Mouse (Mus musculus) T-helper 17 cell (primary cell): ENCODE data around the gene Ptprb.

Source experiments
- in situ Hi-C, 2 experiments: fragments of 300-600 bp; cut with MboI, MseI; formaldehyde crosslinking; loops; 1 replicate in 1 of 2; 2 replicates in 1 of 2; pipeline ENCODE4 v1.15.1; 2025; ENCODE audit warnings: high pct_unique_total_duplicates in 2 of 2

Ptprb gene

DNA sequence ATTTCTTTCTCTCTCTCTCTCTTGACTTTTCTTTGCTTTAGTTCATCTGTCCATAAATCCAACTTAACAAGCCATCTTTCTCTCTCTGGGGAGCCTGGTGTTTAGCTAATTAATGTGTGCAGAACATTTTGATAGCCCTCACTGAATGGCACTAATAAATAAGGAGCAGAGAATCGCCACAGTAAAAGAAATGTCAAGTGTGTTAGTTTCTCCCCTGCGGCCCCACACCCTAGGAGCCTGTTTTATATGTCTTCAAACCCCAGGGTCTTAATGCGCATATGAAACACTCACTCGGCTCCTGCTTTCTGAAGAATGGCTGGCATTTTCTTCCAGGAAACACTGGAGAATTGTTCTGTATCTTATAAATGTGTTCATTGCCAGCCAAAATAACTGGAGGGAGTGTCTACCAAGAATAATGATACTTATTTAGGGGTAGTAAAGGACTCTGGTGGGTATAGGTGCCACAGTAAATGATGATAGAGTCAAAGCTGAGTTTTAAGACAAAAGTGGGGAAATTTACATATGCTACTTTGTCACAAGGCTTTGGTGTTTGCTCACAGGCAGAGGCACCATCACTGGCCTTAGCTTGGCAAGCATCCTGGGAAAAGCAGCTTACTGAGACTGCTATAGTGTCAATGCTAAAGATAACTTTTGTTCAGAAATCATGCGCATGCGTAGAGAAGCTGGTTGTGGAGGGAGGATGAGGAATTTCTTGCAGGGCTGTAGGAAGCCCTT, 95.8 kb downstream of the Ptprb start:
- in situ Hi-C loops = no loop called here

DNA sequence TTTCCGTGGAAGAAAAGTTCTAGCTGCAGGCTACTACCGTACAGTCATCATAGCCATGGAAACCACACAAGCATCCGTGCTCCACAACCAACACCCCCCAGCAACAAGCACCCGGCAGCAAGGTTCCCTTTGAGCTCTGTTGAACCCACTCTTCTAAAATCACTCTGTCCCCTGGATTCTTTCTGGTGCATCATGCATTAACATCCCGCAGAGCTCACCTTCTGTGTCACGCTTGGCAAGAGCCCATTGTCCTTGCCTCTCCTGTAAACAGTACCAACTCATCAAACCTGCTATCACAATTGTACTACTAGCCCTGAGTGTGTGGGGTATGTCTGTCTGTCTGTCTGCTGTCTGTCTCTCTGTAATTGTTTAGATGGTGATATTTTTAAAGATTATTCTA, 98.8 kb downstream of the Ptprb start:
- in situ Hi-C loops = no loop called here

DNA sequence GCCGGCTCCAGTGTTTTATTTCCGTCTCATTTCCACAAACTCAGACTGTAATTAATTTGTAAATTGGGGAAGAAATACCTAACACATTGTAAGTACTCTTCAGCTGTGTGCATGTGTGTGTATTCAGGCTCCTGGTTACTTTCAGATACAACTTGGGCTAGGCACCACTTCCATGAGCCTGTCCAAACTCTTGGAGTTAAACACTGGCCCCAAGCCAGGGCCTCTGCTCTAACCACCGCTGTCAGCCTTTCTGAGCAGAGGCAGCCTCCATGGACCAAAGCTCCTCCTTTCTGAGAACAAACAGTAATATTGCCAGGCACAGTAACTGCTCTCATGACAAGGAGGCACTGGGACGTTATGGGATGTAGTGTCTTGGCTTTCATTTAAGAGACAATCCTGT, 101.5 kb downstream of the Ptprb start:
- in situ Hi-C loops = no loop called here

DNA sequence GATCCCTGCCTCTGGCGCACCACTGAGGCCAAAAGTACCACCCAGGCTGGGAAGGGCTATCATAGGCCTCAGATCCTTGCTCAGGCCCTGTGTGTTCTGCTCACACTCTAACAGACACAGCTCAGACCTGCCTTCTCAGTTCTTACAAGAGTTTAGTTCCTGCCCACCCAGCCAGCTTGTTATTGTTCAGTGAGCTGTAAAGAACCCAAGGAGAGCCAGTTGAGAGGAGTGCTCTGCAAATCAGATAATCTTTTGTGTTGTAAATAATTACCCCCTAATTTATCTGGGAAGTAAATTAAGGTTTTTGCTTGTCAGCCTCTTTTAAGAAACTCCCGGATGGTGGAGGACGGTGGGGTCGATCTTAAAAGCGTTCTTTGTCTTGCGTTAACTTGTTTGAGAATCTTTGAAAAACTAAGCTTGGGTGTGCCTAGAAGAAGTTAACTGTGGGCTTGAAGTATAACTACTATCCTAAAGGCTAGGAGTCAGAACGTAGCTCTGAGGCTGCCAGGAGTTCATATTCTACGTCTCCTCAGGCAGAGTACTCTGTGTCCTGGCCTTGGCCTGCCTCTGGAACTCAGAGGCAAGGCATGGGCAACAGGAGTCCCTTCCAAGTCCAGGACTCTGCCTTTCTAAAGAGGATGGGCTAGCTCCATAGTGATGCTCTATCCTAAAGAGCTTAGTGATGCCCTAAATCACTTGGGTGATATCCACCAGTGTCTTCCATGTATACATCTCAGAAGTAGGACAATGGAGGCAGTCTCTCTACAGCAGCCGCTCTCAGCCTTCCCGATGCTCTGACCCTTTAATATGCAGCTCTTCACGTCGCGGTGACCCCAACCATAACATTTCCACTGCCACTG, 107.7 kb downstream of the Ptprb start:
- in situ Hi-C loops = no loop called here

DNA sequence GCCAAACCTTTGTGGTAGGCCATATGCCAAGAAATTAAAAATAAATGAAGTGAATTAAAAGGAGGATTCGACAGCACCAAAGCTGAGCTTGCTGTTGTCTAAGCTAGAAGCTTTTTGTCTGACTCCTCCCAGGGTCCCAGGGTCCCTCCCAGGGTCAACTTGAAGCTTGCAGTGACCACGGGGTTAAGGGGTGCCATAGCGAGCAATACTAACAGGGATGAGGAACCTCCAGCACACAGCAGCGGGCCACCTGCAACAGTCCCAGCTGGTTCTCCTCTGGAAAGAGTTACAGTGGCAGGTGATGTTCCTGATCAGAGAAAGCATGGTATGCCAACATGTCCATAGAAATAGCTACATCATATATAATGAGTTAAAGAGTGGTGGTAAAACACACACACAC, 109.1 kb downstream of the Ptprb start:
- in situ Hi-C loops = no loop called here

DNA sequence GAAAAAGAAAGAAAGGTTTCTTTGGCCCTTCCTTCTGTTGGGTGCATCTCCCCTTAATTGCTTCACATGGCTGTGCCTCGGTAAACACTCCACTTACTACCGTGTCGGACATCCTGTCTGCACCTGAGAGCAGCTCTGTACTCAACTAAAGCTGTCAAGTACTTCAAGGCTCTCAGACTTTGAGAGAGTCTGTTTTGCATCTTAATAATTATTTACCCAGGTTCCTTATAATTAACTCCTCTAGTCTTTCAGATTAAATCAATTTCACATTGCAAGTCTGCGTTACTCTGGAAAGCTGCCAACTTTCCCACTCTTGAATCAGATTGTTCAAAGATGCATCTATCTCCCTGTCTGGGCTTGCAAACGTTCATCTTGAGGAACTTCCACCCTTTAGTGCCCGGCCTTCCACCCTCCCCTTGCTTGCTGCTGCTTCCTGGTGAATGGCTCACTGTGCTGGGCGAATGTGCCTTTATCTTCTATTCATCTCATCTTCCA, 111.1 kb downstream of the Ptprb start:
- in situ Hi-C loops = no loop called here

DNA sequence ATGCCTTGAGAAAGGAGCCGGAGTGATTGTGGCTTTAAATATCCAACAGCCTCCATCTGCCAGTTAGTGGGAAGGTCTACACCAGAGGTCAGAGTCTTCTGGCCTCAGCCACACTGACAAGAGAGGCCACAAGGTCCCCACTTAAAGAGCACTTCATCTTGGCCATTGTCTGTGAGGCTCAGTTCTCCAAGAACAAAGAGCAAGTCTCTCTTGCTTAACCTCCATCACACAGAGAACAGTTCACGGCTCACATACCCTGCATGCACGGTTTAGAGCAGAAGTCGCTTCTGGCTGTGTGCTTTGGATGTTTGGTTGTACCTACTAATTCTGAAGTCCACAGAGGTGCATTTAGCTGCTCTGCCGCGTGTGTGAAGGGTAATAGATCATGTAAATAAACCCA, 113.5 kb downstream of the Ptprb start:
- in situ Hi-C loops = no loop called here

DNA sequence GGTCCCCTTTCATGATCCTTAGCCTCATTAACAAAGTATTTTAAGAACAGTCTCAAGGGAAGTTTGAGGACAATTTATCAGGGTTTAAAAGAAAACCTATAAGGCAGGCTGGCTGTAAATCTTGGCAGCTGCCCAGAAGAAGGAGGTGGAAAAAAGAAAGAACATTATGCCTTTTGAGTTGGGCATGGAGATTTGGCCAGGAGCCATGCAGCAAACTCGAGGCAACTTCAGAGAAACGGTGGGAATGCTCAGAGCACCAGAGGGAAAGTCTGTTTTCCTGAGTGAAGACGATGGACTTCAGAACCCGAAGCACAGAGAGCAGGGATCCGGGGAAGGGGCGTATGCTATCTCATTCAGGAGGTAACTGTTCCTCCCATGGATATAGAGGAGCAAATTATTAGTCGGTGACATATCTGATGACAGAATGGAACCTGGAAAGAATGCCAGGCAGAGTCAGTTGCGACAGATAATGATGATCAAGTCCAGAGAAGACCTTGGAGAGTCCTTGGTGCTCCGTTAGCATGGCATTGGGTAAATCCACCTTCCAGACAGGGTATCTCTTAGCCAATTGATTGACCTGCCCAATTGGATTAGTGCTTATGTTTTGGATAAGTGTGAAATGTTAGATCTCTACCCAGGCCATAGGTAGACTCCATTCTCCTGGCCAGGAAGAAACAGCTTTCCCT, 118.6 kb downstream of the Ptprb start:
- in situ Hi-C loops = no loop called here

DNA sequence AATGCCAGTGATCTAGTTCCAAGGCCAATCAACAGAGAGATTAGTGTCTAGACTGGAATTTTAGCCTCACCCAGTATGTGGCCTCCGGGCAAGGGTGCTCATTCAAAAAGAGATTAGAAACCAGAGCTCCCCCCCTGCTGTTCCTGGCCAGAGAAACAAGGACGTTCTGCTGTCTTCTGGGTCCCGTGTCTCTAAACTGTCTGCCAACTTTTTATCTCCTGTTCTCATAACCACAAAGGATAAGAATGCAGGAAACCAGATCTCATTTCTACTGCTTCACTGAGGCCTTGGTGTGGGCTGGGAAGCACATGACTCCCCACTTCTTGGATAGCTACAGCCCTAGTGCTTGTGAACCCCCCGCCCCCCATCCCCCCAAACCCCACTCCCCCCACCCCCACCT, 119.3 kb downstream of the Ptprb start:
- in situ Hi-C loops = no loop called here

DNA sequence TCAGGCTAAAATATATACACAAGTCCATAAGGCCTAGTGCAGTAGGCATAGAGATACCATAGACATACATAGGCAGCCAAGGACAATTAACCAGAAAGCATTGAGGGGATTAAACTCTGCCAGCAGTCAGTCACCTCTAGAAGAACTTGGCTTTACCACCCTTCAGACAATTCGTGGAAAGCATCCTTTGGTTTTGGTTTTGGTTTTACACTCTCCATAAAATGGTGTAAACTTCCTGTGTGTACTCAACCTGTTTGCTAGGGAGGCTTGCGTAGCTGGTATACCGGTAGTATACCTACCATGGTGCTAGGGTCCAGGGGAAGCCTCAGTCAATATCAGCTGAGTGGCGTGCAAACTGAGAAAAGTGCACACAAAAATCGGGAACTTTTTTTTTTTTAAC, 121.0 kb downstream of the Ptprb start:
- in situ Hi-C loops = no loop called here

DNA sequence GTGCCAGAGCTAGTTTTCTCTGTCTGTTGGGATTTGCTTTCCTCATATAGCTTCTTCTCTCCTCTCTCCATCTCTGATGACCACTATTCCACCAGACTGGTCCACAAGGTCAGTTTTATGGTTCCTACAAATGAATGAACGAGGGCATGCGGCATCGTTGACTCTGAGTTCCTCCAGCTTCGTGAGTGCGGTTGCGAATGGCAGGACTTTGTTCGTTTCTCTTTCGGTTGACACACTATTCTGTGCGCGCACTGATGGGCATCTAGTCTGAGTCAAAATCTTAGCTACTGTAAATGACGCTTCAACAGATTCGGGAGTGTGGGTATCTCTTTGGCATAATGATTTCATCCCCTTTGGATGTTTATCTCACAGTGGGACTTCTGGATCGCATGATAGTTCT, 121.6 kb downstream of the Ptprb start:
- in situ Hi-C loops = no loop called here

DNA sequence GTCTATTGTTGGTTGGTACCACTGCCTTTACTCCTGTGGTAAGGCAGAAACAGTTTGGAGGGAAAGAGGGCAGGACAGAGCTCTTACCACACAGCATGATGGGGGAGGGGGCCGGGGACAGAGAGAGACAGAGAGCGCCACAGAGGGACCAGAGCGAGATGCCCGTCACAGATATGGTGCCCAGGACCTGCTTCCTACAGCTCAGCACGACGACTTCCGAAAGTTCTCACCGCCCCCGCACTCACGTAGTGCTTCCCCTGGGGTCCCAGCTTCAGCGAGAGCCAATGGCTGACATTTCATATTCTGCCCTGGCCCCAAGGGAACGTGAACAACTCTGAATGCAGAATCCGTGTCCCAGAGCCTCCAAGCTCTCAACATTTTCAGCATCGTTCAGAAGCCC, 122.2 kb downstream of the Ptprb start:
- in situ Hi-C loops = no loop called here

DNA sequence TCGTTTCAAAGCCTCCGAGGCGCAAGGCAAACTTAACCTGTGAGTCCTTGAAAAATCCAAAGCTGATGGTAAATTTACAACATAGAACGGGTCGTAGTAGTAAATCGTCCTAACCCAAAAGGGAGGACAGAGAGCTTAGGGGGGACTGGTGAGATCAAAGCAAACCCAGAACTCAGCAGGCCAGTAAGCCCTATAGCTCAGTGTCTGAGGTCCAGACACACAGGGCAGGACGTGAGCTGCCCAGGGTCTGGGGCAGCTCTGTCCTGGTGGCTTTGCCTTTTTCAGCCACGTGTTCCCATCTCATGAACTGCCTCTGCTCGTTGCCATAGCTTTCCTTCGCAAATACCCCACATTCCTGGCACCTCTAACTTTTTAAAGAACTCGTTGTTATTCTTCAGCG, 122.7 kb downstream of the Ptprb start:
- in situ Hi-C loops = no loop called here

DNA sequence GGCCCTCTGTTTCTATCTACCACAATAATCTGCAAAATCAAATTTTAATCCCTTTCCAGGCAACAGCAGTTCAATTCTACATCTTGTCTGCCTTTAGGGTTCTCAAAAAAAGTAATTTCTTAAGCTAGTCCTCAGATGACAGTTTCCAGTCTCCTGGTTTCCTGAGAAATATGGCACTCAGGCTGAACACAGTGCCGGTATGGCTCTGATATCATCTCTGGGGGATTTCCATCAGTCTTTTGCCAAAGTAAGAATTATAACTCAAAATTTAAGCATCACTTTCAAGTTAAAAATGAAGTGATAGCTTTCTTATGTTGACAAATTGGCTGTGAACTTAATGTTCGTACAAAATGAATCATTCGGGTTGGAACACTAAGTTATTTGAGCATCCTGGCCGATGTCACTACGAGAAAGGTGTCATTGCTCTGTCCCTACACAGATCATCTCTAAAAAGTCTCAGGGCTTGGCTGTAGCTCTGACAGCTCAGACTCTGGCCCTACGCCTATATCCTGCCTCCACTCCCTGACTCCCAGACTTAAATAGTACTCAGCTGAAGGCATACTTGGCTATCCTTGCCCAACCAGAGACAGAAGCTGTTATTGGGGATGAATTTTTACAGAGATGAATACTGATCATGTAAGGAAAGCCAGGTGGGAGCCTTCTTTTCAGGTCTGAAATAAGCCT, 127.6 kb downstream of the Ptprb start:
- in situ Hi-C loops = no loop called here

DNA sequence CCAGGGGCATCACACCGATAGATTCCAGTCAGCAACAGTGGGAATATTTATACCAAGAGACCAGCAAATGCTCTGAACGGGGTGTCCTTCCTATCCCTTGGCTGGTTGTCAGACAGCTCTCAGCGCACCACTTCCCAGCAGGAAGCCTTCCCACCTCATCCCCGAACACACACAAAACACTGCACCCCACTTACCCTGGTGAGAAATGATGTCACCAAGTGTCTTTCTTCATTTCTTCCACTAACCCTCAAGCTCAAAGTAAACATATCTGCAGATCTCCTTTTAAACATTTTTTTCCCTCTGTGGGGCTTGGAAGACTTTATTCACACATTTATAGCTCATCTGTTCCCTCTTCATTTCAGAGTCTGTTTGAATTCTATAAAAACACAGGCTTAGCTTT, 128.4 kb downstream of the Ptprb start:
- in situ Hi-C loops = no loop called here

DNA sequence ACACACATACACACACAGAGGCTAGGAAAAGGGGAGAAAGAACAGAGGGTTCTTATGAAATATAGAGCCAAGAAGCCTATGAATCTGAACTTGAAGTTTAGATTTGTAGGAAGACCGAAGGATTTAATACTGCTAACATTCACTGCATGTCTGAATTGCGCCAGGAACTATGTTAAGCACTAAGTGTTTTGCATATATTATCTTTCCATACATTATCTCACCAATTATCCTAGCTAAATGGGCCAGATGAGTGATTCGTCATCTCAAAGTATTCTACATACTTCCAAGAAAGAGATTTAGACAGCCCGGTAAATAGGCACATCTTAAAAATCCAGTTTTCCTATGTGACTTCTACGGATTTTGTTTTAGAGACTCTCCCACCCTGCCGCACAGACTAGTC, 129.7 kb downstream of the Ptprb start:
- in situ Hi-C loops = no loop called here

DNA sequence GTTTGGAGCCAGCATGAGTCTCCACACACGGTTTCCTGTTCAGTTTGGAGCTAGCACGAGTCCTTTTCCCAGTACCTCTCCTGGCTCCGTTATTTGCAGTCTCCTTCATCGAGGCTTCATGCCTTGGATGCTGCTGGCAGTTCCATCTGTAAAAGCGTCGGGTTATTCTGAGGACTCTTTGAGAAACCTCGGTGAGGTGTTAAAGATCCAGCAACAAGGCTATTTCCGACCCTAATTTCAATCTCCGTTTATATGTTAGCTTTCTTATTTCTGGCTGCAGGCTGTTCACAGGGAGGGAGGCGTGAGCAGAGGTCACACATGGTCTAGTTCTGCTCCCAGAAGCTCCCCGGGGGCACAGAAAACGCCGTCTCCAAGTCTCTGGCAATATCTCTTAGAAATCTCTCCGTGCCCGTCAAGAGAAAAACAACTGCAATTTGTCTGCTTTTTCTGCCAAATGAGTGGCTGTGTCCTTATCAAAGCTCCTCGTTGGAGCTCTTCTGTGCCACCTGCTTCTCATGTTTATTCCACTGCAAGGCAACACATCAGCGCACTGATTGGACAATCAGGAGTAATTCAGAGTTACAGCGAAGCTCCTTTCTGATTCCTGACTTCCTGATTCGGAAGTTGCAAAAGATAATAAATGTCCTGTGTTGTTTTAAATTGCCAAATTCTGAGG, 132.5 kb downstream of the Ptprb start:
- in situ Hi-C loops = no loop called here

DNA sequence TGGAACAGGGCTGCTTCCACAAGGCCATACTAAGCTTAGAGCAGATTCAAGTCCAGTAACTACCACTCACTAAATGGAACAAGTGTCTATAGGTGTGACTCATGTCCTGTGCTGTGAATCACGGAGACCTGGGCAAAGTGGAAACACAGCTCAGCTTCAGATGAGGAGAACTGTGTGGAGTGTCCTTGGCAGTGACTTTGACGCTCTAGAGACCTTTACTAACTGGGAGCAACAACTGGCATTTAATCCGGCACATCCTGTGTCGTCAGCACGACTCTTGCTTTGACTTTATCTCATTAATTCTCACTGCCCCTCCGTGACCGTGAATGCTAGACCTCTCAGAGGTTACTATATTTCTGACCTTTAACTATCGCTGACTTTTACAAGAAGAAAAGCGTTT, 135.5 kb downstream of the Ptprb start:
- in situ Hi-C loops = loop anchor here in 1 of 2 experiments (5.0 kb wide), 1 partner anchor 51 kb away; no protein-coding TSS in a partner anchor

DNA sequence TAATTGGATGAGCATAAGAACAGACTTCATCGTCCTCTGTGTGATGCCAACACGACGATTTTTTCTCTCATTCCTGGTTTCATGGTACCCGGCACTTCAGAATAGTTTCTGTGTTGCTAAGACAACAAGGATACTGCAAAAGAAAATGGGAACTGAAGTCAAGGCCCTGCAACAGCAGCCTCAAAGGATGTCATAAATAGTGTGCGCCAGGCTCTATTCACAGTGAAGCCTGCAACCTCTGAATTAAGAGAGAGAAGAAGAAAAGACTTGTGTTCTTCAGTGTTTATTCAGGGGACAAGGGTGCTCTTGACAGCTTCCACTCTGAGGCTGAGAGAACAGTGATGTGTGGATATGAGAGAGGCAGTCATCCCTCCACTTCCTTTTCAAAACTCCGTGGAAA, 140.8 kb downstream of the Ptprb start:
- in situ Hi-C loops = no loop called here

DNA sequence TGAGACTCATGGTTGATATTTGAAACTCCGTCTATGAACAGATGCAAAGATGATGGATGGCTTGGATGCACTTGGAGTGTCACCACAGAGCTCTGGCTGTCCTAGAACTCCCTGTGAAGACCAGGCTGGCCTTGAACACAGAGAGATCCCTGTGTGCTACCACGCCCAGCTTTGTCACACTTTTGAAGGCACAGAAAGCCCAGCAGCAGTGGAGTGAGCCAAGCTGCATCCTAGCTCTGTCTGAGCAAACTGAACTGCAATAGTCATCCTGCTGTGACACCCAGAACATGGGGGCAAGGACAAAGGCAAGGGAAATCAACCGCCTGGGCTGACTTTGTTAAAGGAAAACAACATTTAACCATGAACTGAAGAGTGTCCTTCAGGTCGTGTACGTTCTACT, 141.4 kb downstream of the Ptprb start:
- in situ Hi-C loops = no loop called here

DNA sequence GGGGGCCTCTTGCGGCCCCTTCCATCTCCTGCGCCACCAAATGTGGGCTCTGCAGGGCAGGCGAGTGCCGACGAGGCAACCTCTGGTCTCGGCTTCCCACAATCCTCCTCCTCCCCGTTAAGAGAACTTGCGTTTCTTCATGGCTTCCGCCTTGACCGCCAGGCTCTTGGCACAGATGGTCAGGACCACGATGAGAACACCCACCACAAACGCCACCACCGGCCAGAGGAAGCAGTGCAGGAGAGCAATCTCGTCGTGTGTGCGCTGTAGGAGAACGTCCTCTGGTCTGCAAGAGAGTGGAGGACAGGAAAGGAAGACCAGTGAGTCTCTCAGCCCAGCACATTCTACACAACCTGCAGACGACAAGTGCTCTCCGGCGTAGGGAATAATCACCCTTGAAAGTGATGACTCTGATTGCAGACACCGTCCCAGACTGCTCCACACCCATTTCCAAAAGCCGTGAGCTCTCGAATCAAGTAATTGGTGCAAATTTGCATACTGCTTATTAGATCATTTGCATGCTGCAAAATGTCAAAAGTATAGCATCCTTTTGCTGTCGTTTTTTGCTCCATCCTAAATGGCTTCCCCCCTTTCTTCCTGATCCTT, 142.9 kb downstream of the Ptprb start:
- in situ Hi-C loops = no loop called here
